Mouse (Mus musculus) heart, embryonic 16.5 days (tissue): ENCODE results near the gene Brca1. TPM values are rescaled to one million over a fixed set of nuclear protein-coding genes. Genes with fewer than 3 reads are reported as not detected.
"Not testable (repeated sequence)": the region's sequence is repeated elsewhere in the genome, so short reads cannot be mapped to it uniquely, and the experiment has no call there.

Source experiments
- ATAC-seq: fragments of 200-750 bp; cut with Nextera tagmentation; replicated peaks from 2 replicates; pipeline ENCODE4 v1.8.0; 2017; ENCODE audit warnings: moderate number of reproducible peaks; ENCODE audit not compliant: insufficient read depth, low FRiP score; ENCODE audit errors: extremely low read depth
- H3K27ac ChIP-seq: fragments of 300-500 bp; sonication (generic); 2 replicates; pipeline ENCODE4 v1.5.1; 2014; ENCODE audit warnings: mild to moderate bottlenecking, low read length, control low read depth, moderate library complexity
- H3K27me3 ChIP-seq: fragments of 300-500 bp; sonication (generic); 2 replicates; pipeline ENCODE4 v1.6.1; 2014; ENCODE audit warnings: low read length, mixed read lengths; ENCODE audit not compliant: control insufficient read depth, insufficient read depth
- H3K36me3 ChIP-seq: fragments of 300-500 bp; sonication (generic); 2 replicates; pipeline ENCODE4 v1.6.1; 2014; ENCODE audit not compliant: control insufficient read depth, insufficient read depth
- H3K4me1 ChIP-seq: fragments of 300-500 bp; sonication (generic); 2 replicates; pipeline ENCODE4 v1.6.1; 2014; ENCODE audit warnings: low read length, mixed read lengths; ENCODE audit not compliant: control insufficient read depth, insufficient read depth
- H3K4me2 ChIP-seq: fragments of 300-500 bp; sonication (generic); 2 replicates; pipeline ENCODE4 v1.6.1; 2014; ENCODE audit warnings: low read depth, mild to moderate bottlenecking, control low read depth, low read length
- H3K4me3 ChIP-seq: fragments of 300-500 bp; sonication (generic); 2 replicates; pipeline ENCODE4 v1.5.1; 2014; ENCODE audit warnings: mild to moderate bottlenecking, control low read depth, low read length
- H3K9ac ChIP-seq: fragments of 300-500 bp; sonication (generic); 2 replicates; pipeline ENCODE4 v1.6.1; 2014; ENCODE audit warnings: low read length, control low read depth
- H3K9me3 ChIP-seq: fragments of 300-500 bp; sonication (generic); replicated peaks from 2 replicates; pipeline ENCODE4 v1.6.1; 2016; ENCODE audit warnings: low read length; ENCODE audit not compliant: control insufficient read depth
- WGBS: fragments of 180-500 bp; shearing (Covaris S2); extraction: QIAGEN DNeasy Blood & Tissue Kit; methylation state at CpG from one replicate; pipeline ENCODE4 v1.1.7; 2014; 5-methylcytosine and 5-hydroxymethylcytosine counted together
- polyA plus RNA-seq: library from polyadenylated mRNA; unstranded; fragments of >200 nt; fragmentation: Nextera tagmentation; extraction: Ambion mirVana; gene quantifications from 2 replicates; pipeline ENCODE4 v1.2.1, GENCODE M21; 2015

Brca1 gene
- polyA plus RNA-seq, 1 experiment from 2014 or later, result 7.1 TPM

DNA sequence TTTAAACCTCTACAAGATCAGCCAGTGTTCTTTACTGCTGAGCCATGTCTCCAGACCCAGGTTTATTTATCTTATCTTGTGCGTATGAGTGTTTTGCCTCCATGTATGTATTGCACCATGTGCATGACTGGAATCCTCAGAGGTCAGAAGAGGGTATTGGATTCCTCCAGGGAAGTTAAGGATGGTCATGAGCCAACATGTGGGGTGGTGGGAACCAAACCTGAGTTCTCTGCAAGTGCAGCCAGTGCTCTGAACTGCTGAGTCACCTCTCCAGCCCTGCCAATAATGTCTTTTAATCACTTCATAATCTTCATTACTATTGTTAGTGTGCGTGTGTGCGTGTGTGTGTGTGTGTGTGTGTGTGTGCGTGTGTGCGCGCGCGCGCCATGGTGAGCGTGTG lies 100.2 kb downstream of the Brca1 start:
- no peak overlapping the region for H3K9ac ChIP-seq
- H3K9me3 ChIP-seq, result no peaks in the 10 kb centered on the region
- 93% methylated on average over 10 of the region's 10 CpGs for WGBS
- H3K36me3 ChIP-seq, result peaks cover under 1% of the 10 kb centered on the region; the same call in 1 of the 2 replicates
- no peak for ATAC-seq
- H3K27ac ChIP-seq, result no peak overlapping the region
- no peak overlapping the region for H3K4me3 ChIP-seq
- H3K27me3 ChIP-seq, result no peaks in the 10 kb centered on the region
- peaks cover 4% of the 10 kb centered on the region; the same call in 1 of the 2 replicates for H3K4me1 ChIP-seq
- no peak overlapping the region for H3K4me2 ChIP-seq

- no peaks in the 10 kb centered on the region for H3K9me3 ChIP-seq
- no peak overlapping the region for H3K9ac ChIP-seq
- no peak overlapping the region for H3K27ac ChIP-seq
- no peaks in the 10 kb centered on the region for H3K27me3 ChIP-seq
- H3K4me3 ChIP-seq, result no peak overlapping the region
- H3K4me2 ChIP-seq, result no peak overlapping the region
- peaks cover 4% of the 10 kb centered on the region; the same call in 1 of the 2 replicates for H3K4me1 ChIP-seq
- 81% methylated on average over 3 of the region's 3 CpGs for WGBS
- 0 out of 2 replicates have a peak, but pooled peaks cover 1% of the 10 kb centered on the region for H3K36me3 ChIP-seq
- no peak for ATAC-seq
Measured at GRCm38 (mm10) chr11:101450394-101450793, 101.4 kb downstream of the Brca1 start.

GRCm38 (mm10) chr11:101449596-101449995 lies 102.2 kb downstream of the Brca1 start:
- not testable (repeated sequence) for H3K9ac ChIP-seq, H3K4me3 ChIP-seq, H3K4me1 ChIP-seq, H3K27ac ChIP-seq, H3K36me3 ChIP-seq, H3K4me2 ChIP-seq, H3K9me3 ChIP-seq, H3K27me3 ChIP-seq, ATAC-seq
- 81% methylated on average over 4 of the region's 4 CpGs for WGBS

DNA sequence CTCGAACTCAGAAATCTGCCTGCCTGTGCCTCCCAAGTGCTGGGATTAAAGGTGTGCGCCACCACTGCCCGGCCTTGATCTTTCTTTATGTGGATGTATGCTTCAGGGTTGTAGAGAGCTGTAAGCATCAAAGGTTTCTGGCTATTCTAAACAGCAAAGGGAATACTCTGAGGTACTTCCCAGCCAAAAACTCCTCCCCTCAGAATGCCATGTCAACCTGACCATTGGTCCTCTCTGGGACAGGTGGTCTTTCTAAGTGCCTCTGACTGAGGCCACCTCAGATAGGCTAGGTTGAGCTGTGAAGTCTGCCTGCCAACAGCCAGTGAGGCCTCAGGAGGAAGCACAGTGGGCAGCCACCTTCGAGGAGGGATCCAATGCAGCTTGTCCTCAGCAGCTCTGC lies 102.9 kb downstream of the Brca1 start:
- Histone ChIP-seq H3K4me2 (peak overlapping the region; percentile 56), H3K36me3 (peaks cover 14% of the 10 kb centered on the region), H3K27me3 (no peaks in the 10 kb centered on the region), H3K27ac (peak overlapping the region; percentile 87), H3K4me3 (peak overlapping the region; percentile 62), H3K4me1 (peaks cover 4% of the 10 kb centered on the region; the same call in 1 of the 2 replicates), H3K9me3 (no peaks in the 10 kb centered on the region), H3K9ac (peak overlapping the region; percentile 59)
- WGBS, result 69% methylated on average over 4 of the region's 4 CpGs
- no peak; the same call in 1 of the 2 replicates for ATAC-seq

- Histone ChIP-seq H3K4me3 (peak within 1 kb of the TSS; percentile 62), H3K4me2 (peak within 1 kb of the TSS; percentile 56), H3K27me3 (no peaks in the 10 kb centered on the region), H3K4me1 (peaks cover 8% of the 10 kb centered on the region), H3K27ac (peak within 1 kb of the TSS; percentile 87), H3K9me3 (no peaks in the 10 kb centered on the region), H3K36me3 (peaks cover 20% of the 10 kb centered on the region), H3K9ac (peak within 1 kb of the TSS; percentile 59)
- 14% methylated on average over 10 of the region's 10 CpGs for WGBS
- ATAC-seq, result peak; percentile 84
Measured at GRCm38 (mm10) chr11:101448274-101448746, 103.4 kb downstream of the Brca1 start, which contains the start of gene Ifi35. Gene Ifi35 (plus strand): TSS chr11:101448407.

DNA sequence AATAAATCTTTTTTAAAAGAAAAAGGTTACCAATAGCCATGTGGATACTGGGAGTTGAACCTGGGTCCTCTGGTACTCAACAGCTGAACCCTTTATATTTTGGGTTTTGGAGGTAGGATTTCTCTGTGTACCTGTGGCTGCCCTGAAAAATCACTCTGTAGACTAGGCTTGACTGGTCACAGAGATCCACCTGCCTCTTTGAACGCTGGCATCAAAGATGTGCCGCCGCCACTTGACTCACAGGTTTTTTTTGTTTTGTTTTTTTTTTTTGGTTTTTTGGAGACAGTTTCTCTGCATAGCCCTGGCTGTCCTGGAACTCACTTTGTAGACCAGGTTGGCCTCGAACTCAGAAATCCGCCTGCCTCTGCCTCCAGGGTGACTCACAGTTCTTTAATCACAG lies 104.0 kb downstream of the Brca1 start:
- Histone ChIP-seq H3K9me3 (no peaks in the 10 kb centered on the region), H3K9ac (peak overlapping the region; percentile 59), H3K4me1 (peaks cover 12% of the 10 kb centered on the region), H3K36me3 (peaks cover 20% of the 10 kb centered on the region), H3K4me2 (peak overlapping the region; percentile 56), H3K27ac (peak overlapping the region; percentile 87), H3K27me3 (no peaks in the 10 kb centered on the region), H3K4me3 (peak overlapping the region; percentile 62)
- ATAC-seq, result no peak
- 79% methylated on average over 5 of the region's 5 CpGs for WGBS

- not testable (repeated sequence) for ATAC-seq, H3K4me2 ChIP-seq, H3K9me3 ChIP-seq, H3K9ac ChIP-seq, H3K4me3 ChIP-seq, H3K27ac ChIP-seq, H3K4me1 ChIP-seq, H3K27me3 ChIP-seq
- peaks cover 20% of the 10 kb centered on the region for H3K36me3 ChIP-seq
- 90% methylated on average over 8 of the region's 8 CpGs for WGBS
Measured at GRCm38 (mm10) chr11:101446860-101447259, 104.9 kb downstream of the Brca1 start.

- 81% methylated on average over 1 of the region's 1 CpGs for WGBS
- Histone ChIP-seq H3K27me3 (no peaks in the 10 kb centered on the region), H3K4me2 (no peak overlapping the region), H3K4me1 (peaks cover 10% of the 10 kb centered on the region), H3K9ac (no peak overlapping the region), H3K36me3 (peaks cover 20% of the 10 kb centered on the region), H3K9me3 (no peaks in the 10 kb centered on the region), H3K4me3 (no peak overlapping the region), H3K27ac (no peak overlapping the region)
- ATAC-seq, result no peak
Measured at GRCm38 (mm10) chr11:101446319-101446718, 105.4 kb downstream of the Brca1 start.

GRCm38 (mm10) chr11:101442760-101443159 lies 109.0 kb downstream of the Brca1 start:
- ATAC-seq, result no peak
- Histone ChIP-seq H3K4me2 (peak overlapping the region; percentile 76), H3K9me3 (no peaks in the 10 kb centered on the region), H3K9ac (peak overlapping the region; percentile 95), H3K27ac (peak overlapping the region; percentile 91), H3K27me3 (no peaks in the 10 kb centered on the region), H3K4me1 (peaks cover 7% of the 10 kb centered on the region), H3K4me3 (peak overlapping the region; percentile 91), H3K36me3 (peaks cover 20% of the 10 kb centered on the region)
- WGBS, result under 1% methylated on average over 14 of the region's 14 CpGs
